Mouse (Mus musculus) midbrain, embryonic 13.5 days (tissue): Measurements from ENCODE around the gene Rgs3. TPM values are rescaled to one million over a fixed set of nuclear protein-coding genes. Genes with fewer than 3 reads are reported as not detected.

Experiments used
- ATAC-seq: fragments of 200-750 bp; cut with Nextera tagmentation; 2 replicates; pipeline ENCODE4 v1.8.0; 2017; ENCODE audit warnings: mild to moderate bottlenecking, moderate TSS enrichment, moderate library complexity
- H3K27ac ChIP-seq: fragments of 300-500 bp; sonication (generic); 2 replicates; pipeline ENCODE4 v1.5.1; 2015; ENCODE audit warnings: inconsistent platforms, mild to moderate bottlenecking, moderate library complexity
- H3K27me3 ChIP-seq: fragments of 300-500 bp; sonication (generic); 2 replicates; pipeline ENCODE4 v1.6.1; 2015; ENCODE audit warnings: mild to moderate bottlenecking, inconsistent platforms
- H3K36me3 ChIP-seq: fragments of 300-500 bp; sonication (generic); 2 replicates; pipeline ENCODE4 v1.6.1; 2015; ENCODE audit warnings: mild to moderate bottlenecking, inconsistent platforms
- H3K4me1 ChIP-seq: fragments of 300-500 bp; sonication (generic); replicated peaks from 2 replicates; pipeline ENCODE4 v1.6.1; 2015; ENCODE audit warnings: inconsistent platforms
- H3K4me2 ChIP-seq: fragments of 300-500 bp; sonication (generic); replicated peaks from 2 replicates; pipeline ENCODE4 v1.6.1; 2015; ENCODE audit warnings: moderate library complexity, mild to moderate bottlenecking, inconsistent platforms
- H3K4me3 ChIP-seq: fragments of 300-500 bp; sonication (generic); replicated peaks from 2 replicates; pipeline ENCODE4 v1.5.1; 2015; ENCODE audit warnings: mild to moderate bottlenecking, inconsistent platforms
- H3K9ac ChIP-seq: fragments of 300-500 bp; sonication (generic); replicated peaks from 2 replicates; pipeline ENCODE4 v1.6.1; 2015; ENCODE audit warnings: mild to moderate bottlenecking, inconsistent platforms
- H3K9me3 ChIP-seq: fragments of 300-500 bp; sonication (generic); 2 replicates; pipeline ENCODE4 v1.6.1; 2016; ENCODE audit warnings: mild to moderate bottlenecking, inconsistent platforms
- WGBS: fragments of 180-500 bp; shearing (Covaris S2); methylation state at CpG from one replicate; pipeline ENCODE4 v1.1.7; 2015; 5-methylcytosine and 5-hydroxymethylcytosine counted together
- polyA plus RNA-seq: library from polyadenylated mRNA; unstranded; fragments of >200 nt; fragmentation: Nextera tagmentation; extraction: Ambion mirVana; gene quantifications from 2 replicates; pipeline ENCODE4 v1.2.1, GENCODE M21; 2015

Rgs3 gene
- polyA plus RNA-seq, 1 experiment from 2014 or later, result 70.0 TPM

DNA sequence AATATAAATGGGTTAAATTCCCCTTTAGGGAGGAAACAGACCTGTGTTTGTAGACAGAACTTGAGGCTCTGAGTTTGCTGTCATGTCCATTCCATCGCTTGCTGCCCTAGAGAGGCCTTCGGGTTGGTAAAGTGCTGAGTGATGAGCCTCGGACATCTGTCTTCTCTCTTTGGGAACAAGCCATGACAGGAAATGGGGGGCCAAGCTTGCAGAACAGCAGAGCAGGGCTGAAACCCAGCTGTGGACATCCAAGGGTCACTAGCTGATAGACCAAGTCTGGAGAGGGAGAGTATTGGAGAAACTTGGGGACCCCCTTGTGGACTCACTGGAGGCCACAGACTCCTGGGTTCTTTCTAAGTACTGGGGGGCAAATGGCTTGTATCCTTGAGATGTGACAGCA, 177.3 kb downstream of the Rgs3 start:
- Histone ChIP-seq H3K9ac (no peak overlapping the region), H3K4me1 (peaks cover 26% of the 10 kb centered on the region), H3K36me3 (no peaks in the 10 kb centered on the region), H3K27me3 (no peaks in the 10 kb centered on the region), H3K27ac (no peak overlapping the region), H3K9me3 (no peaks in the 10 kb centered on the region), H3K4me3 (no peak overlapping the region), H3K4me2 (no peak overlapping the region)
- no peak for ATAC-seq
- 89% methylated on average over 3 of the region's 3 CpGs for WGBS

DNA sequence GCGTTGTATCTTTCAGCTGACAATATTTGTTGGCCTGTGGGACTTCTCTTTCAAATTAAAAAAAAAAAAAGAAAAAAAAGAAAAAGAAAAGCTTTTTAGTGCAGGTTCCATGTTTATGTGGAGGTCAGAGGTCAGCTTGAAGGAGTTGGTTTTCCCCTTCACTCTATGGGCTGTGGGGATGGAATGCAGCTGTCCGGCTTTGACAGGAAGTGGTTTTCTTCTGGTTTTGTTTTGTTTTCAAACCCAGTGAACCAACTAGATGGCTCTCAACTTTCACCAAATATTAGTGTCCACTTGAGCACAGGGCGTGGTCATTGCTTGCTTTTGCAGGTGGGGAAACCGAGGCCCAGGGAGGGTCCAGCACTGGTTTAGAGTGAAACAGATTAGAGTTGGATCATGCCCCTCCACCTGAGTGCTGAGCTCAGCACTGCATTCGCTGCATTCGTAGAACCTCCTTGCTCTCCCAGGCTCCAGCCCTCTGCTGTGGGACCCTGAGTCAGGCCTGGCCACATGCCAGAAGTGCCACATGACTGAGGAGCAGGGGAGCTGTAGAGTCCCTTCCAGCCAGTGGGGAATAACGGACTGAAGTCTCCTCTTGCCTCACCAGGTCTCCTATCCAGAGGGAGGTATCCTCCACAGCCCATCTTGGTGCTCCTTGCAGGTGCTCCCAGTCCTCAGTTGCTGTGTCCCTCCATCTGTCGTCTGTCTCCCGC, 178.5 kb downstream of the Rgs3 start:
- peak; percentile 14; the same call in 1 of the 2 replicates for ATAC-seq
- H3K4me2 ChIP-seq, result no peak overlapping the region
- no peak overlapping the region for H3K27ac ChIP-seq
- no peaks in the 10 kb centered on the region for H3K9me3 ChIP-seq
- no peaks in the 10 kb centered on the region for H3K27me3 ChIP-seq
- no peaks in the 10 kb centered on the region for H3K36me3 ChIP-seq
- H3K4me3 ChIP-seq, result no peak overlapping the region
- H3K9ac ChIP-seq, result no peak overlapping the region
- H3K4me1 ChIP-seq, result peaks cover 23% of the 10 kb centered on the region
- WGBS, result 78% methylated on average over 9 of the region's 9 CpGs

- Histone ChIP-seq H3K9me3 (no peaks in the 10 kb centered on the region), H3K4me3 (no peak overlapping the region), H3K4me1 (peaks cover 23% of the 10 kb centered on the region), H3K27me3 (no peaks in the 10 kb centered on the region), H3K4me2 (no peak overlapping the region), H3K36me3 (no peaks in the 10 kb centered on the region), H3K27ac (no peak overlapping the region), H3K9ac (no peak overlapping the region)
- no peak for ATAC-seq
- whole genome bisulfite sequencing, result 89% methylated on average over 3 of the region's 3 CpGs
Observed at GRCm38 (mm10) chr4:62738996-62739395, 179.3 kb downstream of the Rgs3 start.

- no peak overlapping the region for H3K27ac ChIP-seq
- WGBS, result 98% methylated on average over 4 of the region's 4 CpGs
- H3K9me3 ChIP-seq, result no peaks in the 10 kb centered on the region
- ATAC-seq, result no peak
- no peaks in the 10 kb centered on the region for H3K36me3 ChIP-seq
- no peak overlapping the region for H3K4me3 ChIP-seq
- H3K27me3 ChIP-seq, result no peaks in the 10 kb centered on the region
- H3K4me1 ChIP-seq, result peaks cover 29% of the 10 kb centered on the region
- no peak overlapping the region for H3K4me2 ChIP-seq
- no peak overlapping the region for H3K9ac ChIP-seq
Observed at GRCm38 (mm10) chr4:62739591-62739990, 179.9 kb downstream of the Rgs3 start.

GRCm38 (mm10) chr4:62740282-62741054, 180.8 kb downstream of the Rgs3 start:
- no peak for ATAC-seq
- WGBS, result 91% methylated on average over 6 of the region's 6 CpGs
- H3K27me3 ChIP-seq, result no peaks in the 10 kb centered on the region
- no peaks in the 10 kb centered on the region for H3K36me3 ChIP-seq
- no peak overlapping the region for H3K4me3 ChIP-seq
- H3K4me1 ChIP-seq, result peaks cover 33% of the 10 kb centered on the region
- H3K27ac ChIP-seq, result no peak overlapping the region
- H3K9ac ChIP-seq, result no peak overlapping the region
- H3K9me3 ChIP-seq, result no peaks in the 10 kb centered on the region
- no peak overlapping the region for H3K4me2 ChIP-seq

DNA sequence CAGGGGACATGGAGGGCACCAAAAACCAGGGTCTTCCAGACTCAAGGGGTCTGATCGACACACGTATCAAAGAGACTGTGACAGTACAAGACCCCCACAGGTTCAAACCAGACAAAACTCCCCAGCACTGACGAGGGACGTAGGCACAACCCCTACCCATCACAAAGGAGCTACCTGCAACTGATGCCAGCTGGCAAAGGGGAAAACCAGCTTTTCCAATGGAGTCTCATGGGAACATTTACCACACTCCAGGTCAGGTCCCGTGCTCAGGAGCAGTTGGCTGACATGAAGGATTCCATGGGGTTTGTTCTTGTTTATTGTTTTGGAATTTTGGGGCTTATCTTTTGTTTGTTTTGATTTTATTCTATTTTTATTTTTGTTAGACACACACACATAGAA, 181.4 kb downstream of the Rgs3 start:
- Histone ChIP-seq H3K4me3 (no peak overlapping the region), H3K4me2 (no peak overlapping the region), H3K9me3 (no peaks in the 10 kb centered on the region), H3K27me3 (no peaks in the 10 kb centered on the region), H3K4me1 (peaks cover 28% of the 10 kb centered on the region), H3K9ac (no peak overlapping the region), H3K27ac (no peak overlapping the region), H3K36me3 (no peaks in the 10 kb centered on the region)
- no peak for ATAC-seq
- WGBS, result 82% methylated on average over 5 of the region's 5 CpGs

- no peak for ATAC-seq
- WGBS, result 14% methylated on average over 3 of the region's 3 CpGs
Observed at GRCm38 (mm10) chr4:62741601-62742000, 182.0 kb downstream of the Rgs3 start.

GRCm38 (mm10) chr4:62742885-62743760, 183.5 kb downstream of the Rgs3 start:
- Histone ChIP-seq H3K4me3 (no peak overlapping the region), H3K9me3 (no peaks in the 10 kb centered on the region), H3K9ac (no peak overlapping the region), H3K4me1 (peaks cover 23% of the 10 kb centered on the region; the same call in 1 of the 2 replicates), H3K27me3 (no peaks in the 10 kb centered on the region), H3K4me2 (no peak overlapping the region), H3K36me3 (no peaks in the 10 kb centered on the region), H3K27ac (no peak overlapping the region)
- WGBS, result 71% methylated on average over 14 of the region's 14 CpGs
- no peak for ATAC-seq

More at GRCm38 (mm10) chr4:62741601-62742000, 182.0 kb downstream of the Rgs3 start:
- Histone ChIP-seq H3K27me3 (no peaks in the 10 kb centered on the region), H3K36me3 (no peaks in the 10 kb centered on the region), H3K9me3 (no peaks in the 10 kb centered on the region), H3K4me3 (no peak overlapping the region), H3K4me1 (peaks cover 24% of the 10 kb centered on the region), H3K9ac (no peak overlapping the region), H3K27ac (no peak overlapping the region), H3K4me2 (no peak overlapping the region)

DNA sequence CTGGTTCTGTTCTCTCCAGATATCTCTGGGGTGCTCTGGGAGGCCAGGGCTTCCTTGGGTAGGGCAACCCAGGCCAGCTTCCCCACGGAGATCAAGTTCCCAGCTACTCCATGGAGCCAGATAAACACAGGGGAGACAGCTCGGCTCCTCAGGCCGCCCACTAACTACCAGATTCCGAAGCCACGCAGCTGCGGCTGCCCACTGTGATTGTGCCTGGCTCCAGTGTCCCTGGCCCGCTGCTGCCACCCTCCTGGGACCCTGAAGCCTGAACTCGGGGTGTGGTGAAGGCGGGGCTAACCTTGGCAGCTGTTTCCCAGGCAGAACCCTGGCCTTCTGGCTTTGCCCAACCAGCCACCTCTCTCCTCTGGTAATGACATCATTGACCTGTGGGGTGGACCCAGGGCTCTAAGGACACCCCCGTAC, 184.9 kb downstream of the Rgs3 start:
- no peak overlapping the region for H3K27ac ChIP-seq
- H3K27me3 ChIP-seq, result no peaks in the 10 kb centered on the region
- no peak overlapping the region for H3K9ac ChIP-seq
- no peak overlapping the region for H3K4me3 ChIP-seq
- no peak for ATAC-seq
- H3K36me3 ChIP-seq, result no peaks in the 10 kb centered on the region
- WGBS, result 47% methylated on average over 10 of the region's 10 CpGs
- no peaks in the 10 kb centered on the region for H3K9me3 ChIP-seq
- peaks cover 23% of the 10 kb centered on the region; the same call in 1 of the 2 replicates for H3K4me1 ChIP-seq
- no peak overlapping the region for H3K4me2 ChIP-seq

DNA sequence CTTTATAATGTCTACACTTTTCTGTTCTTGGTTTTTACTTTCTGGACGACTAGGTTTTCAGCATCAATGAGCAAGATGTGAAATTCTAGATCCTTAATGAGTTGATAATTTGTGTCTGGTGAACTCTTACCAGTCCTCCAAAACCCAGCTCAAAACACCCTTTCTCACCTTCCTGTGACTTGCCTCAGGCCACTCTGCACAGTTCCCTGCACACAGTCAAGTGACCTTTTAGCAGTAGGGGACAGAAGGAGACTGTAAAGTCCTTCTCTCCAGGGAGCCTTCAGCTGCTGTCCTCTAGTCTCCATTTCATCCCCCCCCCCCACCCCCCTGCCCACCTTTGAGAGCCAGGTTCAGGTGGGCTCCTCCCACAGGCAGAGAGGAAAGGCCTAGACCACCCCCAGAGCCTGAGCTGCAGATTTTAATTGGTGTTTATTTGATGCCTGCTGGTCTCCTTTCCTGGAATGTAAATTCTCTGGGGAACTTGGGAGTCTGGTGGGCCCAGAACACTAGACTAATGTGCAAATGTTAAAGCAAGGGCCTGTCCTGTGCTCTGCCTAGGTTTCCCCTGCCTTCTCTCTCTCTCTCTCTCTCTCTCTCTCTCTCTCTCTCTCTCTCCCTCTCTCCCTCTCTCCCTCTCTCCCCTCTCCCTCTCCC, 185.5 kb downstream of the Rgs3 start:
- no peak overlapping the region for H3K4me2 ChIP-seq
- WGBS, result 50% methylated on average over 1 of the region's 1 CpGs
- no peak overlapping the region for H3K4me3 ChIP-seq
- no peak overlapping the region for H3K9ac ChIP-seq
- no peaks in the 10 kb centered on the region for H3K27me3 ChIP-seq
- H3K4me1 ChIP-seq, result peaks cover 23% of the 10 kb centered on the region; the same call in 1 of the 2 replicates
- no peaks in the 10 kb centered on the region for H3K9me3 ChIP-seq
- ATAC-seq, result no peak
- no peak overlapping the region for H3K27ac ChIP-seq
- H3K36me3 ChIP-seq, result no peaks in the 10 kb centered on the region
